Mouse (Mus musculus) ES-E14 (cell line): ENCODE measurements around the gene Prrc2b.

Source experiments
- CHD2 ChIP-seq: IDR thresholded peaks from 2 replicates; pipeline ENCODE4 v1.6.1; 2014; ENCODE audit warnings: mild to moderate bottlenecking, low read depth, low read length, inconsistent platforms
- HCFC1 ChIP-seq: IDR thresholded peaks from 2 replicates; pipeline ENCODE4 v1.6.1; 2012; ENCODE audit warnings: low read length, inconsistent platforms, borderline replicate concordance; ENCODE audit not compliant: insufficient read depth
- MAFK ChIP-seq: IDR thresholded peaks from 2 replicates; pipeline ENCODE4 v1.6.1; 2014; ENCODE audit warnings: mild to moderate bottlenecking, low read depth, low read length, inconsistent platforms; ENCODE audit not compliant: insufficient read depth
- ZC3H11A ChIP-seq: IDR thresholded peaks from 2 replicates; pipeline ENCODE4 v1.6.1; 2012; ENCODE audit warnings: low read depth, mild to moderate bottlenecking, inconsistent platforms, low read length, borderline replicate concordance
- ZNF384 ChIP-seq: IDR thresholded peaks from 2 replicates; pipeline ENCODE4 v1.6.1; 2012; ENCODE audit warnings: low read depth, low read length, inconsistent platforms

- TF ChIP-seq CHD2: no peak
- no peak for TF ChIP-seq ZNF384
- TF ChIP-seq ZC3H11A: no peak
- peak; percentile 81 for TF ChIP-seq HCFC1
- TF ChIP-seq MAFK: no peak
Measured at GRCm38 (mm10) chr2:32235886-32236759, 85.2 kb downstream of the Prrc2b start, which contains the start of gene Pomt1.
